Mouse (Mus musculus) cerebellum, postnatal 36 days (tissue): ENCODE measurements around the gene Rad52.
A peak's percentile ranks its signal among the peaks of the same experiment; 100 is the strongest.

ENCODE experiments used
- DNase-seq, 2 experiments: peaks; one replicate each; pipeline ENCODE4 v3.0.0; 2021 to 2022; ENCODE audit warnings: mixed read lengths in 2 of 2

The Rad52 gene

GRCm38 (mm10) chr6:119902204-119903080 lies at the start of gene Rad52:
Rad52 (plus strand) TSS chr6:119902698.
- DNase-seq: peak; percentile 91 to 92

- no peak for DNase-seq
These were observed 48.3 kb upstream of the Rad52 start for GRCm38 (mm10) chr6:119854156-119854555.

GRCm38 (mm10) chr6:119855471-119855870 lies 47.0 kb upstream of the Rad52 start:
- DNase-seq: no peak

- DNase-seq: no peak
These were observed 42.3 kb upstream of the Rad52 start for GRCm38 (mm10) chr6:119860236-119860635.

- no peak for DNase-seq
These were observed 41.0 kb upstream of the Rad52 start for GRCm38 (mm10) chr6:119861519-119861918.

- peak; percentile 99 for DNase-seq
These were observed 38.0 kb upstream of the Rad52 start for GRCm38 (mm10) chr6:119864341-119865034.

- DNase-seq: no peak
These were observed 19.3 kb upstream of the Rad52 start for GRCm38 (mm10) chr6:119883151-119883550.

- DNase-seq: no peak
These were observed 9.8 kb upstream of the Rad52 start for GRCm38 (mm10) chr6:119892711-119893110.

GRCm38 (mm10) chr6:119903081-119903789 lies 737 bp downstream of the Rad52 start:
- no peak for DNase-seq

- DNase-seq: no peak
These were observed 3.0 kb downstream of the Rad52 start for GRCm38 (mm10) chr6:119905461-119905860.

GRCm38 (mm10) chr6:119912046-119912445 lies 9.5 kb downstream of the Rad52 start:
- DNase-seq: no peak

GRCm38 (mm10) chr6:119915710-119916109 lies 13.2 kb downstream of the Rad52 start:
- no peak for DNase-seq

- DNase-seq: peak; percentile 68 to 76
These were observed 16.2 kb downstream of the Rad52 start for GRCm38 (mm10) chr6:119918561-119919181.

- no peak for DNase-seq
These were observed 19.6 kb downstream of the Rad52 start for GRCm38 (mm10) chr6:119922136-119922535.

GRCm38 (mm10) chr6:119922544-119922943 lies 20.0 kb downstream of the Rad52 start:
- DNase-seq: no peak

- DNase-seq: peak; percentile 28 to 45
These were observed 21.9 kb downstream of the Rad52 start for GRCm38 (mm10) chr6:119924235-119925005.
